Mouse (Mus musculus) heart, embryonic 16.5 days (tissue): ENCODE measurements around the gene Ccer2. TPM values are rescaled to one million over a fixed set of nuclear protein-coding genes. Genes with fewer than 3 reads are reported as not detected.
A peak's percentile ranks its signal among the peaks of the same experiment; 100 is the strongest.

Experiments
- ATAC-seq: fragments of 200-750 bp; cut with Nextera tagmentation; replicated peaks from 2 replicates; pipeline ENCODE4 v1.8.0; 2017; ENCODE audit warnings: moderate number of reproducible peaks; ENCODE audit not compliant: insufficient read depth, low FRiP score; ENCODE audit errors: extremely low read depth
- H3K27ac ChIP-seq: fragments of 300-500 bp; sonication (generic); 2 replicates; pipeline ENCODE4 v1.5.1; 2014; ENCODE audit warnings: mild to moderate bottlenecking, low read length, control low read depth, moderate library complexity
- H3K27me3 ChIP-seq: fragments of 300-500 bp; sonication (generic); 2 replicates; pipeline ENCODE4 v1.6.1; 2014; ENCODE audit warnings: low read length, mixed read lengths; ENCODE audit not compliant: control insufficient read depth, insufficient read depth
- H3K36me3 ChIP-seq: fragments of 300-500 bp; sonication (generic); 2 replicates; pipeline ENCODE4 v1.6.1; 2014; ENCODE audit not compliant: control insufficient read depth, insufficient read depth
- H3K4me1 ChIP-seq: fragments of 300-500 bp; sonication (generic); 2 replicates; pipeline ENCODE4 v1.6.1; 2014; ENCODE audit warnings: low read length, mixed read lengths; ENCODE audit not compliant: control insufficient read depth, insufficient read depth
- H3K4me2 ChIP-seq: fragments of 300-500 bp; sonication (generic); 2 replicates; pipeline ENCODE4 v1.6.1; 2014; ENCODE audit warnings: low read depth, mild to moderate bottlenecking, control low read depth, low read length
- H3K4me3 ChIP-seq: fragments of 300-500 bp; sonication (generic); 2 replicates; pipeline ENCODE4 v1.5.1; 2014; ENCODE audit warnings: mild to moderate bottlenecking, control low read depth, low read length
- H3K9ac ChIP-seq: fragments of 300-500 bp; sonication (generic); 2 replicates; pipeline ENCODE4 v1.6.1; 2014; ENCODE audit warnings: low read length, control low read depth
- H3K9me3 ChIP-seq: fragments of 300-500 bp; sonication (generic); replicated peaks from 2 replicates; pipeline ENCODE4 v1.6.1; 2016; ENCODE audit warnings: low read length; ENCODE audit not compliant: control insufficient read depth
- WGBS: fragments of 180-500 bp; shearing (Covaris S2); extraction: QIAGEN DNeasy Blood & Tissue Kit; methylation state at CpG from one replicate; pipeline ENCODE4 v1.1.7; 2014; 5-methylcytosine and 5-hydroxymethylcytosine counted together
- polyA plus RNA-seq: library from polyadenylated mRNA; unstranded; fragments of >200 nt; fragmentation: Nextera tagmentation; extraction: Ambion mirVana; gene quantifications from 2 replicates; pipeline ENCODE4 v1.2.1, GENCODE M21; 2015

Gene Ccer2
- polyA plus RNA-seq, 1 experiment from 2014 or later, result not detected

DNA sequence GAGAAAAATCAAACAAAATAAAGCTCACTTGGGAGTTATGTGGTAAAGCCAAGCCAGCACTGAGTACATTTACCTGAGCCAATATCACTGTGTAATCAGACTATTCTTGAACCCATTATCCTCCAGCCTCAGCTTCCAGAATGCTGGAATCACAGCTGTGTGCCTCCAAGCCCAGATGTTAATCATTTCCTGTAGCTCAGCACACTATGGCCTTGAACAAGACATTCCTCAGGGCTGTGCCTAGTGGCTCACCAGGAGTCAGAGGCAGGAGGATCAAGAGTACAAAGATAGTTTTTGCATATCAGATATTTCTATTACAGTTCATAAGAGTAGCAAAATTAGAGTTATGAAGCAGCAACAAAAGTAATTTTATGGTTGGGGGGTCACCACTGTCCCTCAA is 35.7 kb downstream of the Ccer2 start:
- H3K27me3 ChIP-seq, result no peaks in the 10 kb centered on the region
- H3K4me1 ChIP-seq, result peaks cover under 1% of the 10 kb centered on the region
- no peaks in the 10 kb centered on the region for H3K36me3 ChIP-seq
- H3K4me3 ChIP-seq, result no peak overlapping the region
- H3K9me3 ChIP-seq, result no peaks in the 10 kb centered on the region
- no peak for ATAC-seq
- no peak overlapping the region for H3K9ac ChIP-seq
- no peak overlapping the region for H3K4me2 ChIP-seq
- no peak overlapping the region for H3K27ac ChIP-seq

DNA sequence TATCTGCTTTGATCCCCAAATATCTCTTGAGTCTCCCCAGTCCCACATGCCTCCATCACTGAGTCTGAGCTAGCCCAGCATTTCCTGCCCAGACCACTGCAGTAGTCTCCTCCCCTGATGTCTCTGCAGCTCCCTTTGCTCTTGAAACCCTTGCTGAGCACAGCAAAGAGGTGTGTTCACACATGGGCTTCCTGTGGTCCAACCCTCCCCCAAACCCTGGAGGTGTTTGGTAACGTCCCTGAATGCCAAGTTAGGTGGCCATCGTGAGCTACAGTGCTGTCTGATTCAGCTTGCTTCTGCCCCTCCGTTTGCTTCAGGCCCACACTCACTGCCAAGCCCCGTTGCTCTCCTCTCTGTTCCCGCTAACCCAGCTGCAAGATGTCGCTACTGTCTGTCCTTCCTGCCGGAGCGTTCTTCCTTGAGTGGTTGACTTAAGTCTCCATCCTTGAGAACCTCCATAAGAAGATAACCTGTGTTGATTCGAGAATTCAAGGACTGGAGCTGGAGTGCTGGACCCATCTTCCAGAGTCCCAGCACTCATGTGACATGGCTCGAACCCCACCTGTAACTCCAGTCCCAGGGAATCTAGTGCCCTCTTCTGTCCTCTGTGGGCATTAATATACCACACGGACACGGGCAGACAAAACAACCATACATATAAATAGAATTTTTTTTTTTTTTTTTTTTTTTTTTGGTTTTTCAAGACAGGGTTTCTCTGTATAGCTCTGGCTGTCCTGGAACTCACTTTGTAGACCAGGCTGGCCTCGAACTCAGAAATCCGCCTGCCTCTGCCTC is 36.6 kb downstream of the Ccer2 start:
- ATAC-seq, result no peak

DNA sequence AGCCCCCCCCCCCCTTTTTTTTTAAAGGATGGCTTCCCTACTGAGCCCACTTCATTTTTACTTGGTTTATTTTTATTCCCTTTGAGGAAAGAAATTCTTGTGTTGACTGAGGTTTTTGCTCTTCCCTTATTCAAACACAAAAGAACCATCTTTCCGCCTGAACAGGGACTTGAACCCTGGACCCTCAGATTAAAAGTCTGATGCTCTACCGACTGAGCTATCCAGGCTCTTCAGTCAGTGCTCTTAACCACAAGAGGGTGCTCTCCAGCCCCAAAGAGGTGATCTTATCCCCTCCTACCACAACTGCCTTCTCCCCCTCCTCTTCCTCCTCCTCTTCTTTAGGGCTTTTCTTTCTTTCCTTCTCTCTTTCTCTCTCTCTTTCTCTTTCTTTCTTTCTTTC is 37.9 kb downstream of the Ccer2 start:
- ATAC-seq, result no peak

More for the DNA sequence above, 36.6 kb downstream of the Ccer2 start:
- Histone ChIP-seq H3K9ac (no peak overlapping the region), H3K9me3 (no peaks in the 10 kb centered on the region), H3K36me3 (no peaks in the 10 kb centered on the region), H3K4me3 (no peak overlapping the region), H3K4me2 (no peak overlapping the region), H3K4me1 (peaks cover 4% of the 10 kb centered on the region), H3K27me3 (no peaks in the 10 kb centered on the region), H3K27ac (peak overlapping the region; percentile 33; the same call in 1 of the 2 replicates)
- 60% methylated on average over 14 of the region's 14 CpGs for whole genome bisulfite sequencing

DNA sequence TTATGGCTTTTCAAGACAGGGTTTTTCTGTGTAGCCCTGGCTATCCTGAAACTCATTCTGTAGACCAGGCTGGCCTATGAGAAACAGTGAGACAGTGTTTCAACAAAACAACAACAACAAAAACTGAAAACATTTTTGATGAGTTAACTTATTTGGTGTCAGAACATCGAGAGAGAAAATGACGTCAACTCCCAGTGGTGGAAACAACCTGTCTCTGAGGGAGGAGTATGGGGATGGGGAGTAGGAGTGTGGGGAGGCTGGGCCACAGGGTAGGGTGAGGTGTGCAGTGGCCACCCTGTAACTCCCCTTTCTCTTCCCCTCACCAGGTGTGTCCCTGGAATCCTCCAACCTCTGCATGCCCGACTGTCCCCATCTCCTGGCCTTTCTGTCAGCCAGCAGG is 38.5 kb downstream of the Ccer2 start:
- H3K36me3 ChIP-seq, result no peaks in the 10 kb centered on the region
- H3K27me3 ChIP-seq, result no peaks in the 10 kb centered on the region
- WGBS, result 84% methylated on average over 3 of the region's 3 CpGs
- H3K4me2 ChIP-seq, result no peak overlapping the region
- ATAC-seq, result no peak
- H3K9me3 ChIP-seq, result no peaks in the 10 kb centered on the region
- H3K9ac ChIP-seq, result no peak overlapping the region
- peaks cover 4% of the 10 kb centered on the region for H3K4me1 ChIP-seq
- no peak overlapping the region for H3K27ac ChIP-seq
- no peak overlapping the region for H3K4me3 ChIP-seq

More for the DNA sequence above, 37.9 kb downstream of the Ccer2 start:
- Histone ChIP-seq H3K27ac (no peak overlapping the region), H3K9ac (no peak overlapping the region), H3K9me3 (no peaks in the 10 kb centered on the region), H3K4me3 (no peak overlapping the region), H3K4me2 (no peak overlapping the region), H3K36me3 (no peaks in the 10 kb centered on the region), H3K4me1 (peaks cover 4% of the 10 kb centered on the region), H3K27me3 (no peaks in the 10 kb centered on the region)
- WGBS, result 48% methylated on average over 2 of the region's 2 CpGs

DNA sequence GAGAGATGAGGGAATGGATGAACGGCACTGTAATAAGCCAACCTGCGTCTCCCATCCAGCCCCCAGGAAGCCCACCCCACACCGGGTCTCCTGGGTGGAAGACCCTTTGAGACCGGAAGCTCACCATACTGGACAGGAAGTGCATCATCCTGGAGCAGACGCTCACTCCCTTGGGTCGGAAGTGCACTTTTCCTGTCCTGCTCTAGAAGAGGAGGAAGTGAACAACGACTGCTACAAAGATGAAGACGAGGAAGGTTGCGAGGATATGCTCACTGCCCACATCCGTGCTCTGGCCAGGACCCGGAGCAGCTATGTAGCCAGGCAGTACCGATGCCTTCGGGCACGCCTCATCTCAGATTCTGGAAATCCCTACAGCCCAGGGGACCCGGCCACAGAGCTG is 39.9 kb downstream of the Ccer2 start:
- ATAC-seq, result no peak
- H3K4me3 ChIP-seq, result peak overlapping the region; percentile 39
- WGBS, result 63% methylated on average over 15 of the region's 15 CpGs
- H3K4me1 ChIP-seq, result peaks cover 4% of the 10 kb centered on the region
- H3K9me3 ChIP-seq, result no peaks in the 10 kb centered on the region
- no peaks in the 10 kb centered on the region for H3K27me3 ChIP-seq
- peak overlapping the region; percentile 69 for H3K9ac ChIP-seq
- peak overlapping the region; percentile 73 for H3K27ac ChIP-seq
- H3K36me3 ChIP-seq, result no peaks in the 10 kb centered on the region
- H3K4me2 ChIP-seq, result peak overlapping the region; percentile 61

DNA sequence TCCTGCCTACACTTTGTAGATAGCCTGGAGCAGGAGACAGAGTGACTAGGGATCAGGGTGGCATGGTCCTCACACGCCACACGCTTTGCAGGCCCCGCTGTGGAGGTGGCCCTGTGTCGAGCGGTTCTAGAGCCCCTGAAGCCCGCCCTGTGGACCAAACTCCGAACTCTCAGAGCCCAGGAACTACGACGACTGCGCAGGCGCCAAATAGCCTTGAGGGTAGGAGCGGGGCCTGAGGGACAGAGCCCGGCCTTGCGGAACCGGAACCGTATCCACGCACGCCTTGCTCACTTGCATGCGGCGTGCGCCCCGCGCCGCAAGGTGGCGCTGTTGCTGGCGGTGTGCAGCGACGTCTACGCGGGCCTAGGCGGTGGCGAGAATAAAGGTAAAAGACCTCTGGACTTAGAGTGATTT is 40.6 kb downstream of the Ccer2 start:
- H3K27ac ChIP-seq, result peak overlapping the region; percentile 73
- H3K4me2 ChIP-seq, result peak overlapping the region; percentile 61
- H3K9ac ChIP-seq, result peak overlapping the region; percentile 69
- H3K4me3 ChIP-seq, result peak overlapping the region; percentile 39
- 13% methylated on average over 32 of the region's 32 CpGs for WGBS
- H3K27me3 ChIP-seq, result no peaks in the 10 kb centered on the region
- H3K4me1 ChIP-seq, result peaks cover 5% of the 10 kb centered on the region
- no peaks in the 10 kb centered on the region for H3K36me3 ChIP-seq
- H3K9me3 ChIP-seq, result no peaks in the 10 kb centered on the region
- ATAC-seq, result peak; percentile 63

DNA sequence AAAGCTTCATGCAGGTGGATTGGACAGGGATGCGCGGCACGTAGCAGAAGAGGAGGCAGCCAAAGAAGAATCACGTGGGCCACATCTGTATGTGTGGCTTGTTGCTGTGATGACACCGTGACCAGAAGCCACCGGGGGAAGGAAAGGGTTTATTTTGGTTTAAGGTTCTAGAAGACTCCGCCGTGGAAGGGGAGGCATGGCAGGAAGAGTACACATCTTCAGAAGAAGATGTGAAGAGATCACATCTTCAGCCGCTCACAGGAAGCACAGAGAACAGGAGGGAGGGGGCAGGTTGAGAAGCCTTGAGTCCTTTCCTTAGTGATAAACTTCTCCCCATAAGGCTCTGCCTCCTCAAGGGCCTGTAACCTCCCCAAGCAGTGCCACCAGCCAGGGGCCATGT is 44.0 kb downstream of the Ccer2 start:
- Histone ChIP-seq H3K4me1 (peaks cover 32% of the 10 kb centered on the region), H3K4me3 (no peak overlapping the region), H3K9me3 (no peaks in the 10 kb centered on the region), H3K36me3 (no peaks in the 10 kb centered on the region), H3K27me3 (no peaks in the 10 kb centered on the region), H3K9ac (no peak overlapping the region), H3K27ac (no peak overlapping the region), H3K4me2 (no peak overlapping the region)
- 86% methylated on average over 9 of the region's 9 CpGs for WGBS
- no peak for ATAC-seq

DNA sequence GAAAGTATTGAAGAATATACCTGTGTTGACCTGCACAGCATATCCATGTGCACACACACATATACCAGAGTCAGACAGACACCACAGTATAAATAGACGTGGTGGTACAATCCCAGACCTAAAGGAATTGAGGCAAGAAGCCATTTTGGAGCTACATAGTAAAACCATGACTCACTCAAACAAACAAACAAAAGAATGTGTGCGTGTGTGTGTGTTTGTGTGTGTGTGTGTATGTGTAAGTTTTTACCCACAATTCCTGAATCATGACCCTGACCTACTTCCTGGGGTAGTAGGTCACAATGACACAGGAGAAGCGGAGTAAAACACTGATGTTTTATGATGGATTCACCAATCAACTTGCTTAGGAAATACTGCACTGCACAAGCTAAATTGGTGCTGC is 45.5 kb downstream of the Ccer2 start:
- peak overlapping the region; percentile 95 for H3K27ac ChIP-seq
- H3K4me3 ChIP-seq, result no peak overlapping the region
- no peak overlapping the region for H3K9ac ChIP-seq
- no peaks in the 10 kb centered on the region for H3K36me3 ChIP-seq
- 79% methylated on average over 3 of the region's 3 CpGs for WGBS
- no peaks in the 10 kb centered on the region for H3K9me3 ChIP-seq
- H3K27me3 ChIP-seq, result no peaks in the 10 kb centered on the region
- no peak overlapping the region for H3K4me2 ChIP-seq
- no peak for ATAC-seq
- peaks cover 32% of the 10 kb centered on the region for H3K4me1 ChIP-seq

DNA sequence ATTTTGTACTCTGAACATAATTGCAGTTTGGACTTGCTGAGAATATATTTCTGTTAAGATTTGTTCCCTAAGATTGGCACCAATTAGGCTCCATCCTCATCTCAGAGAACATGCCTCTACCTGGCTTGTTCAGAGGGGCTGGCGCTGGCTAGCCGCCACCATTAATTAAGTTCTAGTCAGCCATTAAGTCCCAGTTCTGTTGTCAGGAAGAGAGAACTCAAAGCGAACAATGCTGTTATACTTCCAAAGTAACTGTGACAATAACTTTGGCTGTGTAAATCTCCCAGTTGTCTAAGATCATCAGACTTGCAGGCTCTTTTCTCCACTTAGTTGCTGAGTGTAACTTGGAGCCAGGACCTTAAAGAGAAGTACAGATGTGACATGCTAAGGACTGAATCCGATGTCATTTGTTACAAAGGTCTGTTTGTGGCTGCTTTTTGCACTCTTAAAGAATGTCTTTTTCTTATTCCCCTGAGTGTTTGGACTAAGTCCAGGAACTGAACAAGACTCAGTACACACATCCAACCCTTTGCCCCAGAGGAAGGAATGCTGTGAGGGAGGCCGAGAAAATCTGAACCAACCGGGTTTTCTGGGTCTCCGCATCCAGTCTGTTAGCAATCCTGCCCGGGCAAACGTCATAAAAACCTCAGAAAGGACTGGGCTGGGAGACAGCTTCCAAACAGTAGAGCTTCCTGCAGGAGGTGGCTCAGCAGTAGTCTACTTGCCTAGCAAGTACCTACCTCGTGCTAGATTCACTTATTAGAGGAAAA is 46.1 kb downstream of the Ccer2 start:
- Histone ChIP-seq H3K4me1 (peaks cover 31% of the 10 kb centered on the region), H3K4me3 (peak overlapping the region; percentile 11; the same call in 1 of the 2 replicates), H3K9ac (peak overlapping the region; percentile 62), H3K36me3 (no peaks in the 10 kb centered on the region), H3K9me3 (no peaks in the 10 kb centered on the region), H3K27ac (peak overlapping the region; percentile 95), H3K27me3 (no peaks in the 10 kb centered on the region), H3K4me2 (peak overlapping the region; percentile 36; the same call in 1 of the 2 replicates)
- 32% methylated on average over 10 of the region's 10 CpGs for WGBS
- ATAC-seq, result no peak; the same call in 1 of the 2 replicates
